Mouse (Mus musculus): ENCODE results near the gene Prdm10. TPM values are rescaled to one million over a fixed set of nuclear protein-coding genes. Genes with fewer than 3 reads are reported as not detected.

The Prdm10 gene
- polyA plus RNA-seq, 1 experiment = 30.2 TPM

DNA sequence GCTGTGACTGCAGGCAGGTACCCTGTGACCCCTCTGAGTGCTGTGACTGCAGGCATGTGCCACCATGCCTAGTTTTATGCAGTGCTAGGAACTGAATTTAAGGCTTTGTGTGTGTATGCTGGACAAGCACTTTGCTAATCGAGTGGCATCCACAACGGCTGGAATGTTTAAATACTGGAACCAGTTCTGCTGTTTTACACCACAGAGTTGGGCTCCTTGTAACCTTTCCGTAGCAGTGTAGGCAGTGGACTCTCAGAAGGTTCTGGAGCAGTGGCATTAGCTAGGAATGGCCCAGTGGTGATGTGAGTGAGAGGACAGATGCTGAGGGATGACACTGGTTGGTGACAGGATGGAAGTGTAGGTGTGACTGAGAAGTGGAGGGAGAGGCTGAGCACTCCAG, 26.9 kb downstream of the Prdm10 start:
- DNase-seq (ENCODE audit: low read depth) = no peak

GRCm38 (mm10) chr9:31309041-31309440, 28.7 kb downstream of the Prdm10 start:
- DNase-seq (ENCODE audit: low read depth) = no peak
- TF ChIP-seq CTCF (IDR thresholded peaks at IDR 0.05; ENCODE audit: borderline replicate concordance, extremely low read depth, insufficient read depth, insufficient read length) (no peak), POLR2A (IDR thresholded peaks at IDR 0.05; ENCODE audit: borderline replicate concordance, extremely low read depth, insufficient read depth, insufficient read length, poor library complexity, severe bottlenecking) (no peak)

More for the DNA sequence above, 26.9 kb downstream of the Prdm10 start:
- no peak for TF ChIP-seq CTCF (IDR thresholded peaks at IDR 0.05; ENCODE audit: borderline replicate concordance, extremely low read depth, insufficient read depth, insufficient read length)
- TF ChIP-seq POLR2A (IDR thresholded peaks at IDR 0.05; ENCODE audit: borderline replicate concordance, extremely low read depth, insufficient read depth, insufficient read length, poor library complexity, severe bottlenecking) = no peak

- DNase-seq (ENCODE audit: low read depth) = no peak
- TF ChIP-seq CTCF (IDR thresholded peaks at IDR 0.05; ENCODE audit: borderline replicate concordance, extremely low read depth, insufficient read depth, insufficient read length) = no peak
- TF ChIP-seq POLR2A (IDR thresholded peaks at IDR 0.05; ENCODE audit: borderline replicate concordance, extremely low read depth, insufficient read depth, insufficient read length, poor library complexity, severe bottlenecking) = no peak
These were observed 30.3 kb downstream of the Prdm10 start for GRCm38 (mm10) chr9:31310662-31311061.

- no peak for DNase-seq (ENCODE audit: low read depth)
- no peak for TF ChIP-seq POLR2A (IDR thresholded peaks at IDR 0.05; ENCODE audit: borderline replicate concordance, extremely low read depth, insufficient read depth, insufficient read length, poor library complexity, severe bottlenecking)
- no peak for TF ChIP-seq CTCF (IDR thresholded peaks at IDR 0.05; ENCODE audit: borderline replicate concordance, extremely low read depth, insufficient read depth, insufficient read length)
These were observed 33.5 kb downstream of the Prdm10 start for GRCm38 (mm10) chr9:31313876-31314275.

DNA sequence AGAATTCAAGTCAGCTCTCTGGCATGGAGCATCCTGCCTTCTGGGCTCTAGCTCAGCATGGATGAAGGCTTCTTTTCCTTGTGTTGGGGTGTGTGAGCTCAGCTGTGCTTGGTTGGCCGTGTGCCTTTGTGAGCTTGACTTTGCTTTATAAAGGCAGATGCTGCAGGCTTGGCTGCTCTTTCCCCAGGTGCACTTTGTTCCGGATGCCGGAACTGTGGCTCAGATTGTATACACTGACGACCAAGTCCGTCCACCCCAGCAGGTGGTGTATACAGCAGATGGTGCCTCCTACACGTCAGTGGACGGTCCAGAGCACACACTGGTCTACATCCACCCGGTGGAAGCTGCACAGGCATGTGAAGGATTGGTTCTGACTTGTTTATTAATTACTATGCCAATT, 35.6 kb downstream of the Prdm10 start:
- no peak for TF ChIP-seq POLR2A (IDR thresholded peaks at IDR 0.05; ENCODE audit: borderline replicate concordance, extremely low read depth, insufficient read depth, insufficient read length, poor library complexity, severe bottlenecking)
- no peak for TF ChIP-seq CTCF (IDR thresholded peaks at IDR 0.05; ENCODE audit: borderline replicate concordance, extremely low read depth, insufficient read depth, insufficient read length)
- DNase-seq (ENCODE audit: low read depth) = peak; percentile 71

DNA sequence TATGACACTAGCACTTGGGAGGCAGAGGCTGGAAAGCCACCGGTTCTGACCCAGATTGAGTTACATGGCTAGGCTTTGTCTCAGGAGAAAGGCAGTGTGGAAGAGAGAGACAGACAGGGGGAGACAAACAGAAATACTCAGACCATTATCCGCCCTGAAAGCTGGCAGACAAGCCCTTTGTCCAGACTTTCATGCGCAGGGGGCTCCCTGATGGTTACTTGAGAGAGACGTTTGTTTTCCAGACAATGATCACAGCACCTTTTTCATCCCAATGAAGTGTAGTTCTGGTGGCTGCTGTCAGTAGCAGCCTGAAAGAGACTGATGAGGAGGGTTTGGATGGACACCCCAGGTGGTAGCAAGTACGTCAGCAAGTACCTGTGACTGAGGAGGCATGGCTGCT, 38.6 kb downstream of the Prdm10 start:
- TF ChIP-seq CTCF (IDR thresholded peaks at IDR 0.05; ENCODE audit: borderline replicate concordance, extremely low read depth, insufficient read depth, insufficient read length) (no peak), POLR2A (IDR thresholded peaks at IDR 0.05; ENCODE audit: borderline replicate concordance, extremely low read depth, insufficient read depth, insufficient read length, poor library complexity, severe bottlenecking) (no peak)
- DNase-seq (ENCODE audit: low read depth) = no peak

DNA sequence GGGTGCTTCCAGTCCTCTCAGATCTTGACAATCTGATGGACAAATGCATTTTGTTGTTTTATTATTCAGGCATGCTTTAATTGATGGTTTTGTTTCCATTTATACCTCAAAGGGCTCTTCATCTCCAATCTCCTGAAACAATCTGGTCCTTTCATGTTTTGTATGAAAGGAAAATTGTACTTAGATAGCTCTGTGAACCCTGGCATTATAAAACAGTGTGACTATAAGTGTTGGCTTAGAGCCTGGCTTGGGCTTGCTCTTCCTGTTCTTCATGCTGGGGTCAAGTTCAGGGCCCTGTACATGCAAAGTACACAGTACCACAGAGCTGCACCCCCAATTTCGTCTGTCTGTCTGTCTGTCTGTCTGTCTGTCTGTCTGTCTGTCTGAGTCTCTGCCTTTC, 40.4 kb downstream of the Prdm10 start:
- TF ChIP-seq POLR2A (IDR thresholded peaks at IDR 0.05; ENCODE audit: borderline replicate concordance, extremely low read depth, insufficient read depth, insufficient read length, poor library complexity, severe bottlenecking) = no peak
- TF ChIP-seq CTCF (IDR thresholded peaks at IDR 0.05; ENCODE audit: borderline replicate concordance, extremely low read depth, insufficient read depth, insufficient read length) = no peak
- no peak for DNase-seq (ENCODE audit: low read depth)

- TF ChIP-seq POLR2A (IDR thresholded peaks at IDR 0.05; ENCODE audit: borderline replicate concordance, extremely low read depth, insufficient read depth, insufficient read length, poor library complexity, severe bottlenecking) (no peak), CTCF (IDR thresholded peaks at IDR 0.05; ENCODE audit: borderline replicate concordance, extremely low read depth, insufficient read depth, insufficient read length) (no peak)
- DNase-seq (ENCODE audit: low read depth) = no peak
These were observed 41.2 kb downstream of the Prdm10 start for GRCm38 (mm10) chr9:31321526-31321925.

DNA sequence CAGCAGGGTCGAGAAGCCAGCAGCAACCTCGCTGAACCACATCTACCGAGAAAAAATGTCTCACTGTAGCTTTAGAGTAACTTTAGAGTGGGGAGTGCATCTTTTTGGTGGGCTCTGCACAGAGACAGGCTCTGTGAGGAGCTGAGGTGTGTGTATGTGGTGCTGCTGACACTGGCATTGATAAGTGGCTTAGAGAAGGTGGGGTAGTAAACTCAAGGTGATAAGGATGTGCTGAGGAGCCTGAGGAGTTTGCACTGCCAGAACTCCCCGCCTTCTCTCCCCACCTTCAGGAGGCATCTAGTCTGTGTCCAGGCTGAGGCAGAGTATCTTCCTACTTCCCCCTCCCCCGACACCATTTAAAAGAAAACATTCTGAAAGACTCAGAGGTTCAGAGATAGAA, 41.8 kb downstream of the Prdm10 start:
- TF ChIP-seq CTCF (IDR thresholded peaks at IDR 0.05; ENCODE audit: borderline replicate concordance, extremely low read depth, insufficient read depth, insufficient read length) = no peak
- TF ChIP-seq POLR2A (IDR thresholded peaks at IDR 0.05; ENCODE audit: borderline replicate concordance, extremely low read depth, insufficient read depth, insufficient read length, poor library complexity, severe bottlenecking) = no peak
- DNase-seq (ENCODE audit: low read depth) = no peak

GRCm38 (mm10) chr9:31330816-31331215, 50.5 kb downstream of the Prdm10 start:
- no peak for DNase-seq (ENCODE audit: low read depth)

GRCm38 (mm10) chr9:31331246-31331645, 50.9 kb downstream of the Prdm10 start:
- TF ChIP-seq CTCF (IDR thresholded peaks at IDR 0.05; ENCODE audit: borderline replicate concordance, extremely low read depth, insufficient read depth, insufficient read length) (no peak), POLR2A (IDR thresholded peaks at IDR 0.05; ENCODE audit: borderline replicate concordance, extremely low read depth, insufficient read depth, insufficient read length, poor library complexity, severe bottlenecking) (no peak)
- no peak for DNase-seq (ENCODE audit: low read depth)

More at GRCm38 (mm10) chr9:31330816-31331215, 50.5 kb downstream of the Prdm10 start:
- TF ChIP-seq POLR2A (IDR thresholded peaks at IDR 0.05; ENCODE audit: borderline replicate concordance, extremely low read depth, insufficient read depth, insufficient read length, poor library complexity, severe bottlenecking) = no peak
- TF ChIP-seq CTCF (IDR thresholded peaks at IDR 0.05; ENCODE audit: borderline replicate concordance, extremely low read depth, insufficient read depth, insufficient read length) = no peak

- peak; percentile 42 for DNase-seq (ENCODE audit: low read depth)
- TF ChIP-seq POLR2A (IDR thresholded peaks at IDR 0.05; ENCODE audit: borderline replicate concordance, extremely low read depth, insufficient read depth, insufficient read length, poor library complexity, severe bottlenecking) (no peak), CTCF (IDR thresholded peaks at IDR 0.05; ENCODE audit: borderline replicate concordance, extremely low read depth, insufficient read depth, insufficient read length) (peak; percentile 33; the same call in 1 of the 2 replicates)
These were observed 51.6 kb downstream of the Prdm10 start for GRCm38 (mm10) chr9:31331906-31332305.

All from brain, embryonic 14.5 days (tissue).